Mouse (Mus musculus): ENCODE measurements at regions not wholly inside any gene's neighbourhood (a gene's known extent, or its start where the extent isn't known, plus 50 kb on each side); places are given as distances from the start of the nearest gene placed in this dataset.
A peak's percentile ranks its signal among the peaks of the same experiment; 100 is the strongest.

DNA sequence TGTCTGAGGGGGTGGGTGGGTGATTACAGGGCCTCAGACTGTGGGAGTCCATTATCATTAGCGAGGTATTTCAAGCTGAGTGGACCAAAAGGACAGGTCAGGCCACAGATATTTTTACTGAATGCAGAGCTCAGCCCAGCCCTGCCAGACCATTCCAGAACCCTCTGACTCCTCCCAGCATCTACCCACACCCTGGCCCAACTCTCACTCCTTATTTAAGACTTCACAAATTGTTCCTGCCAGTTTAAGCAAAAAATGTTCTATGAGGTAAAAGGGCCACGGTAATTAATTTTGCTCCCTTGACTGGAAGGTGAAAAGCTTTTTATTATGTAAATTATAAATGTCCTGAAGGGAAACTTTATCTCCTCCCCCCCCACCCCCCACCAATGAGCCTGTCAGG, 159.3 kb upstream of the 1700066M21Rik start:
- no peak for DNase-seq
- Histone ChIP-seq H3K4me1 (ENCODE audit: control insufficient read depth, insufficient read depth, low read length) (no peaks in the 10 kb centered on the region), H3K27me3 (ENCODE audit: control insufficient read depth, insufficient read depth, low read length) (no peaks in the 10 kb centered on the region), H3K9ac (ENCODE audit: low read depth, low read length) (no peak overlapping the region), H3K4me3 (no peak overlapping the region), H3K79me2 (replicated peaks; ENCODE audit: control insufficient read depth, insufficient read depth, low read length) (no peaks in the 10 kb centered on the region), H3K27ac (no peak overlapping the region), H3K36me3 (ENCODE audit: control insufficient read depth, insufficient read depth, low read length) (no peaks in the 10 kb centered on the region)
- intact Hi-C loops (cut with DNase I) = no loop called here
- TF ChIP-seq POLR2A (IDR thresholded peaks at IDR 0.05; ENCODE audit: insufficient read depth, low read depth, low read length) (no peak), EP300 (IDR thresholded peaks at IDR 0.05; ENCODE audit: insufficient read depth, low read depth, low read length) (no peak), CTCF (IDR thresholded peaks at IDR 0.05) (no peak)
- 78% methylated on average over 2 of the region's 2 CpGs for WGBS

DNA sequence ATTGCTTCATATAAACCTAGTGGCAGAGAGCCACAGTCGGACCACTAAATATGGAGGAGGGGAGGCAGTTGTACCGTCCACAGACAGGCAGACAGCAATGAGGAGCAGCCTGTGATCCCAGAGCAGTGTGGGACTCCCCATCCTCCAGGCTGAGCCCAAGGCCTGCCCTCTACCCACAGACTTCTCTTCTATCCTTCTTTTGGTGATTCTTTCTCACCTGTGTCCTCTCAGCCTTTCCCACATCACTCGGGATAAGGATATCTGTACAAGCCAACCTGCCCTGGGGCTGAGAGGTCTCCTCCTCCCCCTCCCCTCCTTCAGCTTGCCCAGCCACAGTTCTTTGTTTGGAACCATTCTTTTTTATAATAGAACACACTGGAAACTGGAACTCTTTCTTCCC, 158.8 kb upstream of the 1700066M21Rik start:
- Histone ChIP-seq H3K27me3 (ENCODE audit: control insufficient read depth, insufficient read depth, low read length) (no peaks in the 10 kb centered on the region), H3K36me3 (ENCODE audit: control insufficient read depth, insufficient read depth, low read length) (no peaks in the 10 kb centered on the region), H3K27ac (no peak overlapping the region), H3K4me3 (no peak overlapping the region), H3K4me1 (ENCODE audit: control insufficient read depth, insufficient read depth, low read length) (no peaks in the 10 kb centered on the region), H3K79me2 (replicated peaks; ENCODE audit: control insufficient read depth, insufficient read depth, low read length) (no peaks in the 10 kb centered on the region), H3K9ac (ENCODE audit: low read depth, low read length) (no peak overlapping the region)
- TF ChIP-seq CTCF (IDR thresholded peaks at IDR 0.05) (no peak), EP300 (IDR thresholded peaks at IDR 0.05; ENCODE audit: insufficient read depth, low read depth, low read length) (no peak), POLR2A (IDR thresholded peaks at IDR 0.05; ENCODE audit: insufficient read depth, low read depth, low read length) (no peak)
- intact Hi-C loops (cut with DNase I) = no loop called here
- DNase-seq = no peak
- 90% methylated on average over 3 of the region's 3 CpGs for WGBS

DNA sequence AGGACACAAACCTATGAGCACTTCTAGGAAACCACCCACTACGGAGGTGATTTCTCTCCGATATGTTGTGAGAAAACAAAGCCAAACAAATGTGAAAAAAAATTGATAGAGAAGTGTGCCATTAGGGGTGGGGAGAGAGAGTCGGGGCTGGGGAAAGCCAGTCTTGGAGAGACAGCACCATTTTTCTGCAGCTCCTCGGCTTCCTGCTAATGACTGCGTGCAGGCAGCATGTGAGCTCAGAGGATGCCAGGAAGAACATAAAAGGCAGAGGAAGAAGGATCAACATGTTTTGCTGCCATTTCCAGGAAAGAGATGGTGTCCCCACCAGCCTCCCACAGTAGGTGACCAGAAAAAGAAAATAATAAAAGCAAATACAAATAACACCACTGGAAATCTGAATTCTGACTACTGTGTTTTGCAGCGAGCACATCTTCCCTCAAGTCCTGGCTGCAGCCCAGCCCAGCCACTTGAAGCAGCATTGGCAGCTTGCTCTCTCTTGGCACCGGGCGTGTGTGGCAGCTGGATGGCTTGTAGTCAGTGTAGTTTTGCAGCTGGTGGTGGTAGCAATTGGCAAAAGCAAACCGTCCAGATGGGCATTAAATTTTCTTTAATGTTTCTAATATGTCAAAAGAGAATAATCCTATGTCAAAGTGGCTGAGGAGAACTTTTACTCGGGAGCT, 152.9 kb upstream of the 1700066M21Rik start:
- WGBS = 56% methylated on average over 10 of the region's 10 CpGs
- H3K4me1 ChIP-seq (ENCODE audit: control insufficient read depth, insufficient read depth, low read length) = no peaks in the 10 kb centered on the region
- H3K36me3 ChIP-seq (ENCODE audit: control insufficient read depth, insufficient read depth, low read length) = no peaks in the 10 kb centered on the region
- H3K27me3 ChIP-seq (ENCODE audit: control insufficient read depth, insufficient read depth, low read length) = no peaks in the 10 kb centered on the region
- no peak overlapping the region for H3K9ac ChIP-seq (ENCODE audit: low read depth, low read length)
- no peak for TF ChIP-seq POLR2A (IDR thresholded peaks at IDR 0.05; ENCODE audit: insufficient read depth, low read depth, low read length)
- DNase-seq = peak; percentile 19 to 23
- no peak overlapping the region for H3K27ac ChIP-seq
- no peaks in the 10 kb centered on the region for H3K79me2 ChIP-seq (replicated peaks; ENCODE audit: control insufficient read depth, insufficient read depth, low read length)
- H3K4me3 ChIP-seq = no peak overlapping the region
- intact Hi-C loops (cut with DNase I) = no loop called here

DNA sequence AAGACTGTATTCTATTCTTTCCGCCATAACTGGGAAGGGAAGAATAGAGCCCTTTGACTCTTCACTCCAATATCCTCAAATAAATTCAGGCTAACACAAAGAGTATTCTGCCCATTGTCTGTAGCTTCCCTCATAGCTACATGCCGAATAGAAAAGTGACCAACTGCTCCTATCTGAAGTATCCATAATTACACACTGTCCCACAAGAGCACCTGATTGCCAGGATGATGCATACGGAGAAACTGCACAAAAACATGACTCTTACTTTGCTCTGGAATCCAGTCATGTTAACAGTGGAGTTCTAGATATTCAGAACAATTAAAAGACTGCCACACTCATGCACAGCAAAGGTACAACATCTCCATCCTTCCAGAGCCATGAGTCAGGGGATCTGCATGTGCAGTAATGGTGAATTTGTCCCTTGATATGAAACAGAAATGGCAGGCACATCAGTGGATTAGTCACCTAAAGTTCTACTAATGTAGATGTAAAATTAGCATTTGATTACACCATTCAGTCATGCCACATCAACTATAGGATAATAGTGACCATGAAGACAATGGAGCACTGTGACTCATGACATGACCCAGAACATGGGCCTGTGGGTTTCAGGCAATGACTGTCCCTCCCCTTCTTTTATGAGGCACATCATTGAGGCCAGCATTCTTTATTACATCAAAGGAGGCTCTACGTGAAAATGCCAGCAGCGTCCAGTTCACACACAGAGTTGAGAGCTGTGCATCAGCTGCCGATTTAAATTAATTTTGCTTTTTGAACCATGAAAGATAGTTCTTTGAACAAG, 133.6 kb upstream of the 1700066M21Rik start:
- Histone ChIP-seq H3K4me3 (no peak overlapping the region), H3K36me3 (ENCODE audit: control insufficient read depth, insufficient read depth, low read length) (no peaks in the 10 kb centered on the region), H3K27ac (no peak overlapping the region), H3K27me3 (ENCODE audit: control insufficient read depth, insufficient read depth, low read length) (no peaks in the 10 kb centered on the region), H3K9ac (ENCODE audit: low read depth, low read length) (no peak overlapping the region), H3K4me1 (ENCODE audit: control insufficient read depth, insufficient read depth, low read length) (no peaks in the 10 kb centered on the region), H3K79me2 (replicated peaks; ENCODE audit: control insufficient read depth, insufficient read depth, low read length) (no peaks in the 10 kb centered on the region)
- intact Hi-C loops (cut with DNase I) = no loop called here
- WGBS = 78% methylated on average over 6 of the region's 6 CpGs
- no peak for TF ChIP-seq POLR2A (IDR thresholded peaks at IDR 0.05; ENCODE audit: insufficient read depth, low read depth, low read length)
- TF ChIP-seq EP300 (IDR thresholded peaks at IDR 0.05; ENCODE audit: insufficient read depth, low read depth, low read length) = no peak
- TF ChIP-seq CTCF (IDR thresholded peaks at IDR 0.05) = no peak
- no peak for DNase-seq

DNA sequence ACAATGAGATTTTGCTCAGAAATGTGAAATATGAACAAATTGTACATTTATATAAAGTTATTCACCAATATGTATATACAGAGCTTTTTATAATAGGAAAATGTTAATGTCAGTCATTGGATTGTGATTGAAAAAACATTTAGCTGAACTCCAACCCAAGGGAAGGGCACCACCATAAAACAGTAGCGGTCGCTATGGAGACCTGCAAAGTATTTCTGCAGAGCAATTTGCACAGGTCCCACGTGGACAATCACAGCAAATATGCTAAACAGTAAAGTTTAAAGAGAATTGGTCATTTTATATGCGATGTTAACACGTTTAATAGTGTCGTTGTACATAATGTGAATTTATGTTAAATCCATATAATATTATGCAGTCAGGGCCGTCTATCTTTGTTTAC, 117.8 kb upstream of the 1700066M21Rik start:
- WGBS = 81% methylated on average over 7 of the region's 7 CpGs
- Histone ChIP-seq H3K79me2 (replicated peaks; ENCODE audit: control insufficient read depth, insufficient read depth, low read length) (no peaks in the 10 kb centered on the region), H3K4me1 (ENCODE audit: control insufficient read depth, insufficient read depth, low read length) (no peaks in the 10 kb centered on the region), H3K27me3 (ENCODE audit: control insufficient read depth, insufficient read depth, low read length) (no peaks in the 10 kb centered on the region), H3K4me3 (no peak overlapping the region), H3K9ac (ENCODE audit: low read depth, low read length) (no peak overlapping the region), H3K36me3 (ENCODE audit: control insufficient read depth, insufficient read depth, low read length) (no peaks in the 10 kb centered on the region), H3K27ac (no peak overlapping the region)
- intact Hi-C loops (cut with DNase I) = no loop called here
- no peak for DNase-seq
- TF ChIP-seq EP300 (IDR thresholded peaks at IDR 0.05; ENCODE audit: insufficient read depth, low read depth, low read length) (no peak), CTCF (IDR thresholded peaks at IDR 0.05) (no peak), POLR2A (IDR thresholded peaks at IDR 0.05; ENCODE audit: insufficient read depth, low read depth, low read length) (no peak)

Data from heart, adult 2 months (tissue).